Mouse (Mus musculus): ENCODE results near the gene Igfbp5. TPM values are rescaled to one million over a fixed set of nuclear protein-coding genes. Genes with fewer than 3 reads are reported as not detected.

Gene Igfbp5
- polyA plus RNA-seq, 1 experiment from 2014 or later: 85.0 TPM

DNA sequence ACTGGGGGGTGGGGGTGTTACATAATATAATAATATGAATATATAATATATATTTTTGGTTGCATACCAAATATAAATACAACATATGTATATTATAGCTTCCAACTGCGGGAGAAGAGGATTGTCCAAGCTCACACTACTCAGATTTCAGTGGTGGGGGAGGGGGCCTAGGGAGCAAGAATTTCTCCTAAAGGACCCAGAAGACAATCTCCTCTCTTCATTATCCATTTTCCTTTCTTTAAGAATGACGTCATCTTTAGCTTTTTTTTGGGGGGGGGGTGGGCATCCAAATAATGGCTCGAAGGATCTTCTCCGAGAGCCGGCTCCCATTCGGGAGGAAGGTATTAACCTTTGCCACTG is 3.4 kb downstream of the Igfbp5 start:
- WGBS: 0% methylated on average over 6 of the region's 6 CpGs
- peak overlapping the region; percentile 92 for H3K4me2 ChIP-seq (ENCODE audit: low read depth, low read length)
- 0 out of 2 replicates have a peak, but pooled peaks cover 11% of the 10 kb centered on the region for H3K4me1 ChIP-seq (ENCODE audit: control insufficient read depth, insufficient read depth, low read length)
- no peaks in the 10 kb centered on the region for H3K9me3 ChIP-seq (ENCODE audit: control insufficient read depth, low read length)
- H3K4me3 ChIP-seq (ENCODE audit: low read depth, low read length): peak overlapping the region; percentile 55
- H3K9ac ChIP-seq (replicated peaks; ENCODE audit: low read depth, low read length): peak overlapping the region; percentile 67
- peak overlapping the region; percentile 85 for H3K27ac ChIP-seq (ENCODE audit: low read depth, low read length)
- no peaks in the 10 kb centered on the region for H3K36me3 ChIP-seq (ENCODE audit: control insufficient read depth, insufficient read depth, low read length)
- H3K27me3 ChIP-seq (ENCODE audit: control insufficient read depth, insufficient read depth, low read length): no peaks in the 10 kb centered on the region
- ATAC-seq (ENCODE audit: low read depth): no peak; the same call in 1 of the 2 replicates

DNA sequence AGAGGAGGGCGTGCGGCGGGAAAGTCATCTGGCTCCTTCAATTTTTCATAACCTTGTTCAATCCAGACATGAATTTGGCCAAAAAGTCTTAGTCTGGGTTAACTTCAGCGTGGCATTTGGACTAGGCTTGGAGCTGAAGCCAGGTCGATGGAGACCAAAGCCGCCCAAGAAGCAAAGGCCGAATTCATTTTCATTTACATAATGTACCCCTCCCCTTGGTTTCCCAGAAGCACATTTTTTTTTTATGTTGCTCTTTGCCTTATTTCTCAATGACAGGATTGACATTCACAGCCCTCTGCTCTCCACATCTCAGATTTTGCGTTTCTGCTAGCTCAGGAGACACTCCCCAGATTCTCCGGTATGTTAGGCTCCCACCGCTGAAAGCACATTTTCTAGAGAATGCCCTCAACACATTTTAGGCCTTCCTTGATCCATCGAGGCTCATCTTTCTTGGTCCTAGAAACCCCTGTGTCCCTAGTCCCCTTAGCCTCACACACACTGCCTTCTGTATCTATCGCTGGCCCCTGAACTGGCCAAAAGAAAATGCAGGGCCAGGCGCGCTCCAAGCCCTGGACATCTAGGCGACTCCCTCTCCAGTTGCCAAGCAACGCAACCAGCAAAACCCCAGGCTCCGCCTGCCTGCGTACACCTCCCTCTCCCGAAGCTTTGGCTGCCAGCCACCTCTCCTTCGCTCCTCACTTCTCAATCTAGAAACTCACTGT is 3.9 kb downstream of the Igfbp5 start:
- Histone ChIP-seq H3K36me3 (ENCODE audit: control insufficient read depth, insufficient read depth, low read length) (no peaks in the 10 kb centered on the region), H3K4me1 (ENCODE audit: control insufficient read depth, insufficient read depth, low read length) (0 out of 2 replicates have a peak, but pooled peaks cover 11% of the 10 kb centered on the region), H3K27me3 (ENCODE audit: control insufficient read depth, insufficient read depth, low read length) (no peaks in the 10 kb centered on the region), H3K9me3 (ENCODE audit: control insufficient read depth, low read length) (no peaks in the 10 kb centered on the region), H3K9ac (replicated peaks; ENCODE audit: low read depth, low read length) (peak overlapping the region; percentile 32; the same call in 1 of the 2 replicates), H3K4me3 (ENCODE audit: low read depth, low read length) (peak overlapping the region; percentile 55), H3K4me2 (ENCODE audit: low read depth, low read length) (peak overlapping the region; percentile 92), H3K27ac (ENCODE audit: low read depth, low read length) (peak overlapping the region; percentile 85; the same call in 1 of the 2 replicates)
- peak; percentile 36 for ATAC-seq (ENCODE audit: low read depth)
- WGBS: under 1% methylated on average over 20 of the region's 20 CpGs

DNA sequence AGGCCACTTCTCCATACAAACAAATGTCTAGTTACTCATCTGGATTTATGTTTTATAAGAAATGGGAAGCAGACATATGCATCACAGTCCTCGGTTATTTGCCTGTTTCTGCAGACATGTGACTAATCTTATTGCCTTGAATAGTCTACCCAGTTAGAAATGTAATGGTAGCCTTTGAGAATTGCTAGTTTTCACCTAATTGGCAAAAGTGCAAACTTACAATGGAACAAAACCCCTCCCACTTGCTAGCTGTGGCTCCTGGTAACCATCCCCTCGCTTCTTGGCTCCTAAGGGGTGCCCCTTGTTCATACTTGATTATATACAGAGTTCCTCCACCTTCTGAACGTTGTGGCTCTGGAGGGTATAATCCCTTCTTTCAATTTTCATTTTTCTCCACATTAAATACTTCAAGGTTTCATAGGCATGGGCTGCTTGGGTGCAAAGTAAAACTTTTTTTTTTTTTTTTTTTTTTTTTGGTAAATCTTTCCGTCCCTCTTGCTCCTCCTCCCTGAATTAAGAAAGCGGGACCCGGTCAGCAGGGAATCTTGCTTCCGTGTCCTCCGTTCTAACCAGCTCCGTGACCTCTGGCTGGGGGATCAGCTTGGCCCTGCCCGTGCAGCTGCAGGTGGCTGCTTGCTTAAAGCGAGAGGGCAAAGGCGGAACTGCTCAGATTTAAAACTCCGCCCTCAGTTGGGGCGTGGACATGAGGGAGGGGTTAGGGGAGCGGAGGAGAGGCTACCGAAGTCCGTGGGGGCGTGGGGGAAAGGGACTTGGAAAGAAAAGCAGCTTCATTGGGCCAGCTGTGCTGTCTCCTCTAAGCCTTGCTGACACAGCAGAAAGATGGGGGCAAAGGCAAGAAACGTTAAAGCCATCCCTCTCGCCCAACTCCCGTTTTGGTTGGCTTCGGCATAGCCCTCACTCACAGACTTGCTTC is 4.7 kb downstream of the Igfbp5 start:
- H3K4me3 ChIP-seq (ENCODE audit: low read depth, low read length): peak overlapping the region; percentile 55
- WGBS: 5% methylated on average over 22 of the region's 22 CpGs
- H3K27ac ChIP-seq (ENCODE audit: low read depth, low read length): peak overlapping the region; percentile 8; the same call in 1 of the 2 replicates
- ATAC-seq (ENCODE audit: low read depth): no peak
- peak overlapping the region; percentile 32; the same call in 1 of the 2 replicates for H3K9ac ChIP-seq (replicated peaks; ENCODE audit: low read depth, low read length)
- H3K27me3 ChIP-seq (ENCODE audit: control insufficient read depth, insufficient read depth, low read length): no peaks in the 10 kb centered on the region
- H3K36me3 ChIP-seq (ENCODE audit: control insufficient read depth, insufficient read depth, low read length): no peaks in the 10 kb centered on the region
- peak overlapping the region; percentile 92 for H3K4me2 ChIP-seq (ENCODE audit: low read depth, low read length)
- H3K9me3 ChIP-seq (ENCODE audit: control insufficient read depth, low read length): no peaks in the 10 kb centered on the region
- H3K4me1 ChIP-seq (ENCODE audit: control insufficient read depth, insufficient read depth, low read length): 0 out of 2 replicates have a peak, but pooled peaks cover 10% of the 10 kb centered on the region

DNA sequence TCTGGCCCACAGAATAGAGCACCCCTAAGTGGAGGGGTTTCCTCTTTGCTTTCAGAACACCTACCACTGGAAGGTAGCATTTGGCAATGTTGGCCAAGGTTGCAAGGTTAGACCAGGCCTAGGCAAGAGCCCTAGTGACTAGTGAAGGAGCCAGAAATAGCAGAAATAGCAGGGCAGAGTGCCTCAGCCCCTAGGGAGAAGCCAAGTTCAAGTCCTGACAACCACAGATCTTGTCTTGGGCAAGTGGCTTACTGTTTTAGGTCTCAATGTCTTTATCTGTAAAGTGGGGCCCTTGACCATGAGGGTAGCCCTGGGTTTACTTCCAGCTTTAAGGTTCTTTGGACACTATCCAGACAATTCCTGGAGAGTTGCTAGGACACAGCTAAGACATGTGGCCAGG is 5.4 kb downstream of the Igfbp5 start:
- Histone ChIP-seq H3K4me3 (ENCODE audit: low read depth, low read length) (no peak overlapping the region; the same call in 1 of the 2 replicates), H3K36me3 (ENCODE audit: control insufficient read depth, insufficient read depth, low read length) (no peaks in the 10 kb centered on the region), H3K27ac (ENCODE audit: low read depth, low read length) (no peak overlapping the region), H3K27me3 (ENCODE audit: control insufficient read depth, insufficient read depth, low read length) (no peaks in the 10 kb centered on the region), H3K4me1 (ENCODE audit: control insufficient read depth, insufficient read depth, low read length) (0 out of 2 replicates have a peak, but pooled peaks cover 6% of the 10 kb centered on the region), H3K9ac (replicated peaks; ENCODE audit: low read depth, low read length) (no peak overlapping the region), H3K9me3 (ENCODE audit: control insufficient read depth, low read length) (no peaks in the 10 kb centered on the region), H3K4me2 (ENCODE audit: low read depth, low read length) (peak overlapping the region; percentile 92; the same call in 1 of the 2 replicates)
- ATAC-seq (ENCODE audit: low read depth): no peak

DNA sequence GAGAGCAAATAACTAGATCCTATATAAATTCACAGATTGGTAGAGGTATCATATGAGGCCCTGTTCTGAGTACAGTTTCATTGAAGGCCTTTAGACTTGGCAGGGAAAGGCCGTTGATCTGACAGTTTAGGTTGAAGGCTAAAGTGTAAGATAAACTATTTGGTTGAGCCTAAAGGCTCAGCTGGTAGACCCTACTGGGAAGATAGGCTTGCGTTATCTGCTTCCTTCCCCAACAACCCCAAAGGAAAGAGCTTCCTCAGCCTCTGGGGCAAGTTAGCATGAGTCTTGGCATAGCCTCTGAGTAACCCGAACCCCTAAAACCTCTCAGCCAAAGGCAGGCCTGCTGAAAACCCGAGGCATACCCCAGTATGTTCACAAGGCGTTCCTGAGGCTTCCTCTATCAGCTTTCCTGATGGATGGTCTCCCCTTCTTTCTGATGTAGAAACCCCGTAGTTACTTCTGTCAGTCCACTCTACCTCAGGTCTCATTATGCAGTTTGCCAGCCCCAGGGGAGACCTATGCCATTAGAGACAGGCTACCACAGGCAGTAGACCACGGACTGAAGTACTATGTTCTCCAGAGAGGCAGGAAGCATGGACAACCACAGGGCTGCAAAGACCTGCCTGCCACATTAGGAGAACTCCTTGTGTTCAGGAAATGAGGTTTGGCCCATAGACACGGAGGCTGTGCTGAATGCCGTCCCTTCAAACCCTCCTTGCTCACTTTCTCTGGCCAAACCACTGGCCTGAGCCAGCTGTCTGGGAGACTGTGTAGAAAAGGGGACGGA is 6.1 kb downstream of the Igfbp5 start:
- H3K4me1 ChIP-seq (ENCODE audit: control insufficient read depth, insufficient read depth, low read length): 0 out of 2 replicates have a peak, but pooled peaks cover 6% of the 10 kb centered on the region
- no peaks in the 10 kb centered on the region for H3K36me3 ChIP-seq (ENCODE audit: control insufficient read depth, insufficient read depth, low read length)
- no peak overlapping the region for H3K9ac ChIP-seq (replicated peaks; ENCODE audit: low read depth, low read length)
- WGBS: 64% methylated on average over 10 of the region's 10 CpGs
- no peaks in the 10 kb centered on the region for H3K9me3 ChIP-seq (ENCODE audit: control insufficient read depth, low read length)
- no peaks in the 10 kb centered on the region for H3K27me3 ChIP-seq (ENCODE audit: control insufficient read depth, insufficient read depth, low read length)
- peak overlapping the region; percentile 92; the same call in 1 of the 2 replicates for H3K4me2 ChIP-seq (ENCODE audit: low read depth, low read length)
- no peak overlapping the region; the same call in 1 of the 2 replicates for H3K27ac ChIP-seq (ENCODE audit: low read depth, low read length)
- ATAC-seq (ENCODE audit: low read depth): no peak
- H3K4me3 ChIP-seq (ENCODE audit: low read depth, low read length): no peak overlapping the region

DNA sequence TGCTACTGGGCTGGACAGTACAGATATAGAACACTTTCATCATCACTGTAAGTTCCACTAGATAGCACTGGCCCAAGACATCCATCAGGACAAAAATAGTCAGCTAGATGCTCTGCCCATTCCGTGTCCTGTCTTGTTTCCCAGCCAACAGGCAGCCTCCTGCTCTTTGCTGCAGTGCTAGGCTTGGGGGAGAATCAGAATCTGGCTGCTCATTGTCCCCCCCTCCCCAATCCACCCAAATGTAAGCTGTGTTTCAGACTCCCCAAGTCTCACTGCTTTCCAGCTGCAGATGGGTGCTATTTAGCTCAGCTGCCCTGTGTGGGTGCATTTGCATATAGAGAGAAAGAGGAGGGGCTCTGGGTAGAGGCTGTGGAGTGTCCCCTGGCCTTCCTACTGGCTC is 7.3 kb downstream of the Igfbp5 start:
- Histone ChIP-seq H3K4me3 (ENCODE audit: low read depth, low read length) (no peak overlapping the region), H3K36me3 (ENCODE audit: control insufficient read depth, insufficient read depth, low read length) (no peaks in the 10 kb centered on the region), H3K4me2 (ENCODE audit: low read depth, low read length) (peak overlapping the region; percentile 2; the same call in 1 of the 2 replicates), H3K4me1 (ENCODE audit: control insufficient read depth, insufficient read depth, low read length) (0 out of 2 replicates have a peak, but pooled peaks cover 6% of the 10 kb centered on the region), H3K27me3 (ENCODE audit: control insufficient read depth, insufficient read depth, low read length) (no peaks in the 10 kb centered on the region), H3K9me3 (ENCODE audit: control insufficient read depth, low read length) (no peaks in the 10 kb centered on the region), H3K27ac (ENCODE audit: low read depth, low read length) (0 out of 2 replicates have a peak overlapping the region, but pooled peaks have one; percentile 4), H3K9ac (replicated peaks; ENCODE audit: low read depth, low read length) (no peak overlapping the region)
- 26% methylated on average over 1 of the region's 1 CpGs for WGBS
- ATAC-seq (ENCODE audit: low read depth): no peak

DNA sequence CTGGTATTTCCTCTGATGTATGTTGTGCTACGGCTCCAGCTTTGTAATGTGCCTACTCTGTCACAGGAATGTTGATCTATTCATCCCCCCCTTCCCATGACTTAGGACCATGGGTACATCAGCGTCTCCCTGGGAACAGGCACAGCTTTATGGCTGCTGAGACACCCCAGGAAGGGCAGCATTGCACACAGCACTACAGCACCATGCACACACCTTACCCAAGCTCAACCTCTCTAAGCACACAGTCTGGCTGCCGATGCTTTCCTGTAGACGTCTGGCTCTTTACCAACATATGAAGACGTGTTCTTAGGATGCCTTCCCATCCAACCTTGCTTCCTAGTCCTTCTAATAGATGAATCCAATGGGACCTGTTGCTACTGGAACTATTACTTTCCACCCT is 8.3 kb downstream of the Igfbp5 start:
- H3K27me3 ChIP-seq (ENCODE audit: control insufficient read depth, insufficient read depth, low read length): no peaks in the 10 kb centered on the region
- no peaks in the 10 kb centered on the region for H3K36me3 ChIP-seq (ENCODE audit: control insufficient read depth, insufficient read depth, low read length)
- no peaks in the 10 kb centered on the region for H3K9me3 ChIP-seq (ENCODE audit: control insufficient read depth, low read length)
- no peak overlapping the region for H3K9ac ChIP-seq (replicated peaks; ENCODE audit: low read depth, low read length)
- WGBS: 54% methylated on average over 5 of the region's 5 CpGs
- ATAC-seq (ENCODE audit: low read depth): peak; percentile 28; the same call in 1 of the 2 replicates
- no peak overlapping the region for H3K27ac ChIP-seq (ENCODE audit: low read depth, low read length)
- H3K4me1 ChIP-seq (ENCODE audit: control insufficient read depth, insufficient read depth, low read length): 0 out of 2 replicates have a peak, but pooled peaks cover 6% of the 10 kb centered on the region
- 0 out of 2 replicates have a peak overlapping the region, but pooled peaks have one; percentile 2 for H3K4me2 ChIP-seq (ENCODE audit: low read depth, low read length)
- H3K4me3 ChIP-seq (ENCODE audit: low read depth, low read length): no peak overlapping the region

DNA sequence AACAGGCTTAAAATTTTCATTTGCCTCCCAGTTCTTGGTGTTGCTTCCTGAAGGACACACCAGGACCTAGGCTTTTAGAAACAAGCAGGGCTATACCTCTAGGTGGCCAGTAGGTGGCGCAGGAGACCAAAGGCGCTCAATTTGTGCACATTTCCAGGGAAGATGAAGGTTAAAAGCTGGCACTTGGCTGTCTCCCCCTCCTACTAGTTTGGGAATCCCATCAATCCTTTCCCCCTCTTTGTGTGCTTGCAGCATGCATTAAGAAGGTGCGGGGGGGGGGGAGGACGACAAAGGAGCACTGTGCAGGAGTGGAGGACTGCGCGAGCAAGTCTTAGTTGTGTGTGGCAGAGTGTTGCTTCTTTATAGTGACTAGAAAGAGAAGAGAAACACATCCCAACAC is 8.8 kb downstream of the Igfbp5 start:
- Histone ChIP-seq H3K9me3 (ENCODE audit: control insufficient read depth, low read length) (no peaks in the 10 kb centered on the region), H3K4me2 (ENCODE audit: low read depth, low read length) (no peak overlapping the region), H3K4me1 (ENCODE audit: control insufficient read depth, insufficient read depth, low read length) (0 out of 2 replicates have a peak, but pooled peaks cover 6% of the 10 kb centered on the region), H3K4me3 (ENCODE audit: low read depth, low read length) (no peak overlapping the region), H3K27me3 (ENCODE audit: control insufficient read depth, insufficient read depth, low read length) (no peaks in the 10 kb centered on the region), H3K36me3 (ENCODE audit: control insufficient read depth, insufficient read depth, low read length) (no peaks in the 10 kb centered on the region), H3K27ac (ENCODE audit: low read depth, low read length) (no peak overlapping the region), H3K9ac (replicated peaks; ENCODE audit: low read depth, low read length) (no peak overlapping the region)
- peak; percentile 53 for ATAC-seq (ENCODE audit: low read depth)
- 6% methylated on average over 6 of the region's 6 CpGs for whole genome bisulfite sequencing

Data from neural tube, embryonic 14.5 days (tissue).